Mouse (Mus musculus): Measurements from ENCODE around the gene Ehhadh. TPM values are rescaled to one million over a fixed set of nuclear protein-coding genes. Genes with fewer than 3 reads are reported as not detected.

Gene Ehhadh
- polyA plus RNA-seq (2012; rRNA removed; ENCODE audit: low replicate concordance), result 17.6 and 25.4 TPM in 2 replicates

GRCm38 (mm10) chr16:21787516-21788353 is at the start of gene Ehhadh:
Ehhadh (minus strand) TSS chr16:21787807.

GRCm38 (mm10) chr16:21793875-21794696 is 6.5 kb upstream of the Ehhadh start, which contains the start of gene Map3k13:
Map3k13 (plus strand) TSS chr16:21794346.

Other genes starting within 250 kb of the Ehhadh start
- 1.9 and 3.9 TPM in 2 replicates for gene 2510009E07Rik, start 93.1 kb downstream of the Ehhadh start, polyA plus RNA-seq (2012; rRNA removed; ENCODE audit: low replicate concordance)
- gene Map3k13, start 6.5 kb upstream of the Ehhadh start, polyA plus RNA-seq (2012; rRNA removed; ENCODE audit: low replicate concordance), result 5.3 and 5.7 TPM in 2 replicates
- gene Tmem41a, start 159.7 kb upstream of the Ehhadh start, polyA plus RNA-seq (2012; rRNA removed; ENCODE audit: low replicate concordance), result 42.1 and 125 TPM in 2 replicates
- gene Liph, start 207.9 kb upstream of the Ehhadh start, polyA plus RNA-seq (2012; rRNA removed; ENCODE audit: low replicate concordance), result 21.2 and 24.4 TPM in 2 replicates
- 2.7 and 4.1 TPM in 2 replicates for gene Senp2, start 221.7 kb upstream of the Ehhadh start, polyA plus RNA-seq (2012; rRNA removed; ENCODE audit: low replicate concordance)

Data from duodenum, adult 2 months (tissue).